Mouse (Mus musculus) CH12.LX (cell line): ENCODE data around the gene Sema6d.

Source experiments
- CTCF ChIP-seq, 2 experiments: IDR thresholded peaks in 1 of 2; conservative IDR thresholded peaks in 1 of 2; 2 replicates each; pipeline ENCODE4 v1.5.1; 2011 to 2012; ENCODE audit warnings: low read depth in 2 of 2, low read length in 2 of 2, improper control_type of control experiment in 1 of 2, inconsistent platforms in 1 of 2, mild to moderate bottlenecking in 1 of 2, moderate library complexity in 1 of 2
- E2F4 ChIP-seq: IDR thresholded peaks from 2 replicates; pipeline ENCODE4 v1.6.1; 2011; ENCODE audit warnings: low read depth, low read length, improper control_type of control experiment; ENCODE audit not compliant: insufficient replicate concordance
- EP300 ChIP-seq: IDR thresholded peaks from 2 replicates; pipeline ENCODE4 v1.6.1; 2011; ENCODE audit warnings: low read length, improper control_type of control experiment
- ETS1 ChIP-seq: conservative IDR thresholded peaks from 2 replicates; pipeline ENCODE4 v1.6.1; 2012; ENCODE audit warnings: low read depth, mild to moderate bottlenecking, inconsistent platforms, low read length, improper control_type of control experiment, moderate library complexity
- KAT2A ChIP-seq: IDR thresholded peaks from 2 replicates; pipeline ENCODE4 v1.6.1; 2012; ENCODE audit warnings: low read length, improper control_type of control experiment, inconsistent platforms; ENCODE audit not compliant: insufficient replicate concordance
- MAZ ChIP-seq: IDR thresholded peaks from 2 replicates; pipeline ENCODE4 v1.6.1; 2012; ENCODE audit warnings: low read depth, mild to moderate bottlenecking, inconsistent platforms, low read length, improper control_type of control experiment, moderate library complexity
- NELFE ChIP-seq: IDR thresholded peaks from 2 replicates; pipeline ENCODE4 v1.6.1; 2011; ENCODE audit warnings: low read depth, low read length, improper control_type of control experiment
- NRF1 ChIP-seq: IDR thresholded peaks from 2 replicates; pipeline ENCODE4 v1.6.1; 2014; ENCODE audit warnings: low read depth, mild to moderate bottlenecking, inconsistent platforms, low read length, improper control_type of control experiment, moderate library complexity
- POLR2A ChIP-seq: IDR thresholded peaks from 2 replicates; pipeline ENCODE4 v1.6.1; 2011; ENCODE audit warnings: low read depth, mild to moderate bottlenecking, improper control_type of control experiment, low read length
- POLR2AphosphoS2 ChIP-seq: IDR thresholded peaks from 2 replicates; pipeline ENCODE4 v1.6.1; 2011; ENCODE audit warnings: low read depth, low read length, improper control_type of control experiment
- TCF12 ChIP-seq: IDR thresholded peaks from 2 replicates; pipeline ENCODE4 v1.6.1; 2014; ENCODE audit warnings: low read depth, mild to moderate bottlenecking, inconsistent platforms, low read length, improper control_type of control experiment
- USF2 ChIP-seq: conservative IDR thresholded peaks from 2 replicates; pipeline ENCODE4 v1.6.1; 2011; ENCODE audit warnings: low read depth, low read length, improper control_type of control experiment
- ZMIZ1 ChIP-seq: IDR thresholded peaks from 2 replicates; pipeline ENCODE4 v1.6.1; 2012; ENCODE audit warnings: low read depth, mild to moderate bottlenecking, inconsistent platforms, low read length, improper control_type of control experiment

GRCm38 (mm10) chr2:124162001-124162599 lies 72.3 kb downstream of the Sema6d start:
- TF ChIP-seq TCF12, result no peak
- no peak for TF ChIP-seq CTCF (conservative IDR thresholded peaks at IDR 0.05 in 1 of 2, IDR thresholded peaks at IDR 0.05 in 1 of 2; ENCODE audit: low read depth in 2 of 2, low read length in 2 of 2)
- TF ChIP-seq ETS1, result no peak
- no peak for TF ChIP-seq KAT2A
- no peak for TF ChIP-seq NRF1
- no peak for TF ChIP-seq MAZ
- TF ChIP-seq USF2, result no peak
- TF ChIP-seq EP300, result no peak
- TF ChIP-seq E2F4, result no peak
- no peak for TF ChIP-seq POLR2A
- no peak for TF ChIP-seq POLR2AphosphoS2
- TF ChIP-seq NELFE, result no peak
- TF ChIP-seq ZMIZ1, result no peak
